Mouse (Mus musculus): ENCODE measurements around the gene Rnaseh2b.

Rnaseh2b gene

DNA sequence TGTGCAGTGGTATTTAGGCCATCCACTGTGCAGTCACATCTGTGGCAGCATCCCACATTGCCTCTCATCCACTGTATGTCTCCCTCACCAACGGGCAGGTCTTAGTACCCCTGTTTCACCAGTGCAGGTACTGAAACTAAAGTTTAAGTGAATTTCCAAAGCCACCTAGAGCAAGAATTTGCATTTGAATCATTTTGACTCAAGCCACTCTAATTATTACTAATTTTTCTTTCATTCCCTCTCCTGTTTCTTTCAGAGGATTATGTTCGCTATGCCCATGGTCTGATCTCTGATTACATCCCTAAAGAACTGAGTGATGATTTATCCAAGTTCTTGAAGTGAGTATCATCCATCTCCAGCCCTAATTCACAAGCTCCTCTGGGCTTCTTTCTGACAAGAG is 71.4 kb downstream of the Rnaseh2b start:
- DNase-seq, result no peak

DNA sequence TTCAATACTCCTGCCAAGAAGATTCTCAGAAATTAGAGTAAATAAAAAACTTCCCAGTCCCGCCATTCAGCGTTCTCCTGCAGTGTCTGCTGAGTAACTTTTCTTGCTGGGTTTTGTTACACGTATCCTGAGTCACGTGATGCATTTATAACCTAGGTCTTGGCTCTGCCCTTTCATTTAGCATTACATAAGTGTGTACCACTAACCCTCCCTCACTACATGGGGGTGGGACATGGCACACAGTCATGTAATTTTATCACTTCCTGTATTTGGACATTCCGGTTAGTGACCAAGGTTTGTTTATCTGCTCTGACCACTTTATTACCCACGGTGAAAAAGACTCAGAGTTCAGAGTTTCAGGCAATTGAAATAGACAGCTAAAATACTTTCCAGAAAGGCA is 78.4 kb downstream of the Rnaseh2b start:
- DNase-seq, result peak; percentile 65

DNA sequence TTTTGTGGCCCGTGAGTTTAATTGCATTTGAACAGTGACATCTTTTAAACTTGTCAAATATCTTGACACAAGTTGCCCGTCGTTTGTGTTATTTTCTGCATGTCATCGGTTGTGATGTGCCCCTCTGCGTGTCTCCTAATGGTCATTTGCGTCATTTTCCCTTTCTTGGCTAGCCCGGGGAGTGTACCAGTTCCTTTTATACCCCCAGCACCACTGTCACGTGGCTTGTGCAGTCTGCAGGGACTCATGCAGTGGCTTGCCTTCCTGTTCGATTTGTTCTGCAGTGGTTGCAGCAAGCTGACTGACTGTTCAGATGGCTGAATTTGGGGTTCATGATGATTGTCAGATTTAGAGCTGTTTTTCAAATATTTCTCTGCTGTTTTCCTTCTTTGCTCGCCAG is 81.6 kb downstream of the Rnaseh2b start:
- DNase-seq, result no peak

DNA sequence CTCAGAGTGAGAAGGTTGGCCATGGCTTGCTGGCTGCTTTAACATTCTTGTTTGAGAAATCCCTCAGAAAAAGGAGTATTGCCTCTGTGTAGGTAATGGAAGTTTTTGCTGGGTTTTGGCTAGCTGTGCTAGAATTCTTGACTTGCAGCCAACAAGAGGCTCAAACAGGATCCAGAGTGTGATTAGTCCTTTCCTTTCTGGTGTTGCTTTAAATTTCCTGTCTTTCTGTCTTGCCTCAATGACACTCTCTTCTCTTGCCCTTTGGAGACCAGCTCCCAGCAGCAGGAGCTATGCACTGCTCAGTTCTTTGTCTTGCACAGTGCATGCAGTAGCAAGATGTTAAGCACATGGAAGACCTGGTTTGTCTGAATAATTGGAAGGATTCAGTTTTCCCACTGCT is 83.3 kb downstream of the Rnaseh2b start:
- DNase-seq, result peak; percentile 32

DNA sequence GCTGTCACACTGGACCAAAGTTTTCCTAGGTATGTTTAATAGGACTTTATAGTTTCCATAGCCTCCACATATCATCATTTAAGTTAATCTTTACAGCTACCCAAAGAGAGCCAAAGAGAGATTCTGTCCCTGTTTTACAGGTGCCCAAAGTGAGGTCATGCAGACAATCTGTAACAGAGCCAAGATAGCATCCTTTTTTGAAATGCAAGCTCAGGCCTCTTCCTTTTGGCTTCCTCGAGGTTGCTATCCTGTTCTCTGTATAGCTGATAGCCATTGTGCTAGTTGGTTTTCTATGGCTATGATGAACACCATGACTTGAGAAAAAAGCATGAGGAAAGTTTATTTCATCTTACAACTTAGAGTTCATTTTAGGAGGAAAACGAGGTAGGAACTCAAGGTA is 83.7 kb downstream of the Rnaseh2b start:
- DNase-seq, result no peak

DNA sequence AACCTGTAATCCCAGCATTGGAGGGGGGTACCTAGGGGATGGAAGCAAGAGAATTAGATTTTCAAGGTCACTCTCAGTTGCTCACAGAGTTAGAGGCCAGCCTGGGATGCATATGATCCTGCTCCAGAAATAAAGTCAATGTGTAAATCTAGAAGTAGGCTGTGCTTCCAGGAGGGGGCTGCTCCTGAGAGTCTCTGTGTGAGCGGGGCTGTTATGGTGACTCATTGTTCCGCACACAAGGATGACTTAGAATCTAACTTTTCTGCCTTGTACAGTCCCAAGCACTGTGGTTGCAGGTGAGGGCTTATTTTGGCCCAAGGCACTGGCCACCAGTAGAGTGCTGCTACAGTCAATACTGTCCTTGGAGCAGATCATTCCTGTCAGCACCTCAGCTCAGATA is 87.0 kb downstream of the Rnaseh2b start:
- DNase-seq, result no peak

DNA sequence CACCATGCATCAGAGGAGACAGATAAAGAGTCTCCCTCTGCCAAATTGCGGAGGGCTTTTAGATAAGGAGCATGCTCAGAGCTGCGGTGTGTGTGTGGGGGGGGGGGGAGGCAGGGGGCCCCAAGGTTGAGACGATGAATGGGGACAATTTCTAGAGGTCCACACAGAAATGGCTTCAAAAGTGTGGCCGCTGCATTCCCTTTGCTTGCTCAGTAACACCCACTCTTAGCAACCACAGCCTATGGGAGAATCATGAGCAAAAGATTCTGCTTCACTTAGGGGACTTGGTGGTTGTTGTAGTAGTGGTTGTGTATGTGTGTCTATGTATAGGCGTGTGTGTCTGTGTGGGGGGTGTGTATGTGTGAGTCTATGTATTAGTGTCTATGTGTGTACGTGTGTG is 88.2 kb downstream of the Rnaseh2b start:
- no peak for DNase-seq

DNA sequence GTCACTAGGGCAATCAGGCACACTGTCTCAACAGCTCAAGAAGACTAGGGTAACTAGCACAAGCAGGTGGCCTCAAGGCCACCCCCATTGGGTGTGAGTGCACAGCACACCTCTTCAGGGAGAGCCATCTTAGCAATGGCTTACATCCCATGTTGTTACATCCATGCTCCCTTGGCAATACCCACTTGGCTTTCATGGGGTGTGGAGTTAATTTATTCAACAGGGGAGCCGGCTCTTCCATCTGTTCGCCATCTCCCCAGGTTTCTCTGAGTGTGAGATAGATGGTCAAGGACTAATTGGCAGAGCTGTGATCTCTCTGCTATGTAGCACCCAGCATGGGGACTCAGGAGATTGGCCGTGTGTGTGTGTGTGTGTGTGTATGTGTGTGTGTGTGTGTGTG is 90.7 kb downstream of the Rnaseh2b start:
- DNase-seq, result no peak

DNA sequence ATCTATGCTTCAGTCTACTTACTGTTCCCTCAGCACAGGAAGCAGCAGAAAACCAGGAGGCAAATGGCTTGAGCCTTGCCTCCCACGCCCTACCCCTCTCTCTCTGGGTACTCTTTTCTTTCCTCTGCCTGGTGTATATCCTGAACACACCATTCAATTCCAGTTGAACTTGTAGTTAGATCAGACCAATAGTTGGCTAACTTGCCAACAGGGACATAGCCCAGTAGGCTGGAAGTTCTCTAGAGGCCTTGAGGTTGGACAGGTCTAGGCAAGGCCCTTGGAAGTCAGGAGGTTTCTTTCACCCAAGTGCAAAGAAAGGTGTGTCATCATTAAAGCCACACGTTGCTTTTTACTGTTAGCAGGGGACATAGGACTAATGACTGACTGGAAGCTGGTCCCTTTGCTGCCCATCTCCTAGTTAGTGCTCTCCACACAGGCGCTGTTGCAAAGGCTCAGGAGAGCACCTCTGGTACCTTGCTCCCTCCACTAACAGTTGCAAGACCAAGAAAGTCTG is 91.5 kb downstream of the Rnaseh2b start:
- DNase-seq, result no peak

DNA sequence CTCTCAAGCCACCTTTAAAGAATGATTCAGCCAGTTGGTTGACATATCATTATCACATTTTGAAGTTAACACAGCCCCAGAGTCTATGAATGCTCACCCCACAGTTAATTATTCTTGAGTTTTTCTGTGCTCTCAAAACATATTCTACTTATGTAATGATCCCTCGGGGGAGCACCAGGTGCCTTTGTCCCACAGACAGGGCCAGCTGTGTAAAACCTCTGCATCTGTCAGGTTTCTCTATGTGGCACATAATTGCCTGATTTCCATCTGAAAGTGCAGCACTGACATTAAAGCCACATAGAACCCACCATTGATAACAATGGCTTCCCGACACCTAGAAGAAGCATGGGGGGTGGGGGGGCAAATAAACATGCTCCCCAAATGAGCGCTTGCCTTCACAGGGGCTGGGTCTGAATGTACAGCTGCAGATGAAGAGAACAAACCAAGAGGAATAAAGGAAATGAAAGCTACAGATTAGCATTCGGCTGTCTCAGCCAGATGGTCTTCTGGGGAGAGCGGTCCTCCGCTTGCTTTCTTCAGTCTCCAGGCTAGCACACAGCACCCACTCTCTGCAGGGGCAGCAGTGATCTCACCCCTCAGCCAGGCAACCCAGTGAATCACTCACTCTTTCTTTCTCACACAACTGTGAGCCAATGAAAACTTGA is 96.8 kb downstream of the Rnaseh2b start:
- DNase-seq, result no peak

DNA sequence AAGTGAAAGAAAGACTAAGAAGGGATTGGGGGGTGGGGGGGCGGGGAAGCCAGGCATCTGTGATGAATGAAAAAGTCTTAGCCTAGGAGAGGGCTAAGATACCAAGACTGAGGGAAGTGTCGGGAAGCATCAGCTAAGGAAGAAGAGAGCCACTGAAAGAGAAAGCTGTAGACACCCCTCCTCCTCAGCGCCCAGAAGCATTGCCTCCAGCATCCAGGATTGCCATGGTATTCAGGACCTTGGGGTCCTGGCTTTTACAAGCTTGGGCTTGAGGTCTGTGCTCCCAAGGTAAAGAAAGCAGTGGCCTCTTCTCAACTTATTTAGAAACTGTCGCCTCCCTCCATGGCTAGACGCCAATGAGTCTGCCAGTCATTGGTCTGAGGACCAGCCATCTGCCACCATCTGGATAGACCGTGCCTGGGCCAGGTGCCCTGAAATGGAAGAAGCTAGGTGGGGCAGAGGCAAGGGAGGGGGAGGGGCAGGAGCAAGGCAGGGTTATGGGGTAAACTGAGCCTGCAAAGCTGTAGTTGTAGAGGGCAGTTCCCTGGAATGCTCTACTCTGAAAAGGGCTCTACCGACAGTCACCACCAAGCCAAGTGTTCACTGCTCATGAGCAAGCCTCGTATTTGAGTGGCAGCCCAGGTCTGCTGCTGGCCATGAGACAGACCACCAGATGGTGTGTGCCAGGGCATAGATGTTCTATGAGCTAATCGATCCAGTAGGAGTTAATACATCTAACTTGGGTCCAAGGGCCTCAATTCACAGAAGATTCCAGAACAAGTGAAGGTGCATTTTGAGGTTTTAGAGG is 97.5 kb downstream of the Rnaseh2b start:
- DNase-seq, result no peak

DNA sequence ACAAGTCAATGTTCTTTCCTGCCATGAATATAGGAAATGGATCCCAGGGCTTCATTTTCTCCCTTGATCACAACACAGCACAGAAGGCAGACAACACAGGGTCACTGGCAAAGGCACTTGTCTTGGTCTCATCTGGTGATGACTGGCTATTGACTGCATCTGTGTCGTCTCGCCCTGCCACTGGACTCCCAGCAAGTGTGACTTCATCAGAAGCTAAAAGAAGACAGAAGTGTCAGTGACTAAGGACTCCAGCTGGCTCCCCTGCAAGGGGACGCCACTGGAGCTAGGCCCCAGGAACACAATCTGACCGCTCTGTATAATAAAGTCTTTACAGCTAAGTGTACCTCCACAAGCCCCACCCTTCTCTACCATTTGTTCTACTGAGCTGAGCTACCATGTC is 100.4 kb downstream of the Rnaseh2b start:
- no peak for DNase-seq

DNA sequence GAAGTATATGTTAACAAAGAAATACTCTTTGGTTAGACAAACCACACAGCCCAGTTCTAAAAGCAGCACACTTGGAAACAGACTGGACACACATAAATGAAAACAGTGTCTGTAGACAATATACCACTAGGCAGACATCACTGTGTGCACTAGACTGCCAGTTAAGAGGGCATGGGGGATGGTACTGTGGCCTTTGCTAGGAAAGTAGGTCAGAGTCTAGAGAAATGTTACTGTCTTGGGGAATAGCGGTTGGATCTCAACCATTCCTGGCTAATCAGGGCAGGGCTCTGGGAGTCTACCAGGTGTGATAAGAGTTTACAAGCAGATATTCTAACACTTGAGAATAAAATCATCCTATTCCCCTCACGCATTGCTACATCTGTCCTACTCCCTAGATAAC is 103.0 kb downstream of the Rnaseh2b start:
- DNase-seq, result no peak

DNA sequence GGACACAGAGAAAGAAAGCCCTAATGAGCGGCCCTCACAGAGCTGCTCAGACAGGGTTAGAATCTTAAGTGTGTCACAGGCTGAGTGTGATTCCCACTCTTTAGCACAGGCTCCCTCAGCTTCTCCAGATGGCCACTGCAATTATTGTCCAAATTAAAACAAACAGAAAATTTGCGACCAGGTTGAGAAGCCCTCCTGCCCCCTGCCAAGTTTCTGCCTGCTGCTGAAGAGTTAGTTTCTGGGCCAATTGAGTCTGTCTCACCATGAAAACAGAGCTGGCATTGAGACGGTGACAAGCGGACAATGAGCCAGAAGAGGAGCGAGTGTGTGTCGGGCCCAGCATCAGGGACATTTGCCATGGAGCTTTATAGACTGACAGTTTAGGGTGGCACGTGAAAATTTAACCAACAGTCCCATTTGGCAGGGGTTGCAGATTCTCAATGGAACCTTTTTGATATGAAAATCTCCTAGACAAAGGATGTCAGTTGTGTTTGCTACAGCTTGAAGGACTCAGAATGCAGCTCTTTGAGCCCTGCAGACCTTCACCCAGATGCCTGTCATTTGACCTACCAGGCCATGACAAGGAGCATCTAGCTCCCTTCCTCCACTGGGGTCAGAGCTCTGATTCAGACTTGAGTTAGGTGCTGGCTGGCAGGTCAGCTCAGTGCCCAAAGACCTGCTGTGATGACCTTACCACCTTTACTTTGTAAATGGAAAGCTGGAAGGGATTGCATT is 123.8 kb downstream of the Rnaseh2b start:
- no peak for DNase-seq

DNA sequence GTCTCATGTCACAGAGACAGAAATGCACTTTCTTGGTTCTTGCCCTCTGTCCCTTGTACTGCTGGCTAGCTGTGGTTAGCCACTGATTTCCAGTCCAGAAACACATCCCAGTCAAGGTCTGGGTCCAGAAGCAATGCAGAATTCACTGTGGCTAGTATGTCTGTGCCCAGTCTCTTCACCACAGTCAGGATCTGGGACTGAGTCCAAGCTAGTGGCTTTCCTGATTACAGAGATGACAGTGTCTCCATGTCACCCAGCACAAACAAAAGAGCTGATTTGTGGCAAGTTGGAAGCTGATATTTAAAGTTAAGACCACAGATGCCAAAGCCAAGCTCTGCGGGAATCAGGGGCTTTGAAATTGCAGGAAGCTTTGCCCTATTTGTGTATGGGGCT is 124.3 kb downstream of the Rnaseh2b start:
- DNase-seq, result peak; percentile 50

DNA sequence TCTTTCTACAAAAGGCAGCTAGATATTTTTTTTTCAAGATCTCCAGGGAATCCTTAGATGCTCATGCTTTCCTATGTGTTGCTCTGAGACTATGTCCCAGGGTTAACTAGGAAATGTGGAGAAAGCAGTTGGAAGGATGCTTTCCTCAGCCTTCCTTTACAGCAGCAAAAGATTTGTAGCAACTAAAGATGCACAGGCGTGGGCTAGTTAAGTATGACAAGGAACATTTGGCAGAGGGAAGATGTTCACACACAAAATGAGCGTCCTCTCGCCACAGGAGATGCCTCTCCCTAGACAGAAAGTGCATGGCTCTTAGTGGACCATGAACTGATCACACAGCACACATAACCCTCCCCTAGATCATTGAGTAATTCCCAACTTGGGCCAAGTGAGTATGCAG is 125.1 kb downstream of the Rnaseh2b start:
- no peak for DNase-seq

DNA sequence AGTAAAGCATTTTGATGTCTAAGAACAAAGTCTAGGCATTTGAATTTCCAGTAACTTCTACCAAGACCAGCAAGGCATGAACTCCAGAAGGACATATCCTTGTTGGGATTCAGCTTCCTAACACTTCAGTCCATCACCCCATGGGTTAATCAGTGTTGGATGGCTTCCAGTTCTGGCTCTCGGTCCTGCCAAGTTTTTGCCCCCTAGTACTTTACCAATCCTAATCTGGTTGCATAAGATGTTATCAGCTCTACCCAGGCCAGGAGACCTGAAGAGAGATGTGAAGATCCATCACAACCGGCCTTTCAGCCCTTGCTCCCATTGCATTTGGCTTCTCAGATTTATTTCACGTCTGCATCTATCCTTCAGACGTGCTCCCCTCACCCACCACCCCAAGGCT is 129.9 kb downstream of the Rnaseh2b start:
- no peak for DNase-seq

All from lung, postnatal 14 days (tissue).